Mouse (Mus musculus) CD4-positive naive resting alpha-beta T cell, adult 76 days (primary cell): ENCODE measurements around the gene Exosc10. TPM values are rescaled to one million over a fixed set of nuclear protein-coding genes. Genes with fewer than 3 reads are reported as not detected.

Source experiments
- total RNA-seq: library from RNA; stranded (reverse); gene quantifications from one replicate; pipeline ENCODE4 v1.2.4, GENCODE M21; 2023

The Exosc10 gene
- 113 TPM for total RNA-seq

GRCm38 (mm10) chr4:148558297-148559000 is at the start of gene Exosc10:
Exosc10 (plus strand) TSS chr4:148558429.

GRCm38 (mm10) chr4:148591171-148591630 is 33.0 kb downstream of the Exosc10 start, which contains the start of gene Srm:
Srm (plus strand) TSS chr4:148591503.

GRCm38 (mm10) chr4:148602357-148603120 is 44.3 kb downstream of the Exosc10 start, which contains the start of gene Masp2:
Masp2 (plus strand) TSS chr4:148602554.

GRCm38 (mm10) chr4:148626623-148627185 is 68.5 kb downstream of the Exosc10 start, which contains the start of gene Tardbp:
Tardbp (minus strand) TSS chr4:148627019.

Other genes with a start within 250 kb of the Exosc10 start
- gene Ubiad1, start 113.7 kb upstream of the Exosc10 start, total RNA-seq: 6.5 TPM
- 40.8 TPM for gene Mtor, start 109.8 kb upstream of the Exosc10 start, total RNA-seq
- not detected for gene Angptl7, start 58.0 kb upstream of the Exosc10 start, total RNA-seq
- 28.2 TPM for gene Srm, start 33.1 kb downstream of the Exosc10 start, total RNA-seq
- 0.47 TPM for gene Masp2, start 44.1 kb downstream of the Exosc10 start, total RNA-seq
- 331 TPM for gene Tardbp, start 68.6 kb downstream of the Exosc10 start, total RNA-seq
- gene Gm572, start 84.9 kb downstream of the Exosc10 start, total RNA-seq: not detected
- 8.4 TPM for gene Casz1, start 246.0 kb downstream of the Exosc10 start, total RNA-seq